Mouse (Mus musculus) forebrain, postnatal 0 days (tissue): Measurements from ENCODE around the gene Olfr1323. TPM values are rescaled to one million over a fixed set of nuclear protein-coding genes. Genes with fewer than 3 reads are reported as not detected.

Experiments
- ATAC-seq: fragments of 200-750 bp; cut with Nextera tagmentation; 2 replicates; pipeline ENCODE4 v1.8.0; 2017; ENCODE audit warnings: mild to moderate bottlenecking, moderate library complexity
- DNase-seq: peaks from one replicate; pipeline ENCODE4 v3.0.0-alpha.2; 2015
- H3K27ac ChIP-seq: fragments of 300-500 bp; sonication (generic); 2 replicates; pipeline ENCODE4 v1.5.1; 2014; ENCODE audit warnings: low read depth, mild to moderate bottlenecking, antibody characterized with exemption, low read length, moderate library complexity, mixed read lengths
- H3K27me3 ChIP-seq: fragments of 300-500 bp; sonication (generic); 2 replicates; pipeline ENCODE4 v1.6.1; 2014; ENCODE audit warnings: mild to moderate bottlenecking, low read length, mixed read lengths; ENCODE audit not compliant: insufficient read depth
- H3K36me3 ChIP-seq: fragments of 300-500 bp; sonication (generic); 2 replicates; pipeline ENCODE4 v1.6.1; 2014; ENCODE audit warnings: mild to moderate bottlenecking, moderate library complexity; ENCODE audit not compliant: insufficient read depth
- H3K4me1 ChIP-seq: fragments of 300-500 bp; sonication (generic); 2 replicates; pipeline ENCODE4 v1.6.1; 2014; ENCODE audit warnings: antibody characterized with exemption; ENCODE audit not compliant: insufficient read depth
- H3K4me2 ChIP-seq: fragments of 300-500 bp; sonication (generic); 2 replicates; pipeline ENCODE4 v1.6.1; 2014; ENCODE audit warnings: low read depth, mild to moderate bottlenecking, moderate library complexity
- H3K4me3 ChIP-seq: fragments of 300-500 bp; sonication (generic); 2 replicates; pipeline ENCODE4 v1.5.1; 2014; ENCODE audit warnings: low read depth, low read length, mixed read lengths
- H3K9ac ChIP-seq: fragments of 300-500 bp; sonication (generic); 2 replicates; pipeline ENCODE4 v1.6.1; 2014; ENCODE audit warnings: mild to moderate bottlenecking
- H3K9me3 ChIP-seq: fragments of 300-500 bp; sonication (generic); 2 replicates; pipeline ENCODE4 v1.6.1; 2016; ENCODE audit warnings: low read length
- CTCF ChIP-seq: sonication (generic); IDR thresholded peaks from 2 replicates; pipeline ENCODE4 v1.5.1; 2016; ENCODE audit warnings: antibody characterized with exemption, control low read depth, low read depth
- WGBS: fragments of 180-500 bp; shearing (Covaris S2); extraction: QIAGEN DNeasy Blood & Tissue Kit; methylation state at CpG from one replicate; pipeline ENCODE4 v1.1.7; 2014; 5-methylcytosine and 5-hydroxymethylcytosine counted together
- polyA plus RNA-seq: library from polyadenylated mRNA; unstranded; fragments of >200 nt; fragmentation: Nextera tagmentation; extraction: Ambion mirVana; gene quantifications from 2 replicates; pipeline ENCODE4 v1.2.1, GENCODE M21; 2015
- total RNA-seq: library from RNA; depleted of rRNA; stranded (reverse); fragments of >200 nt; gene quantifications from 2 replicates; pipeline ENCODE4 v1.2.3, GENCODE M21; 2014; rRNA removed

Gene Olfr1323
- not detected in 2 replicates for total RNA-seq
- polyA plus RNA-seq, result not detected in 2 replicates

GRCm38 (mm10) chrX:50019259-50019658, at the start of gene Olfr1323:
Olfr1323 (minus strand) TSS chrX:50019359.
- no peak within 1 kb of the TSS for H3K4me3 ChIP-seq
- H3K27me3 ChIP-seq, result no peaks in the 10 kb centered on the region
- TF ChIP-seq CTCF, result no peak
- H3K4me2 ChIP-seq, result no peak within 1 kb of the TSS
- DNase-seq (no peak), ATAC-seq (no peak)
- WGBS, result 69% methylated on average over 1 of the region's 1 CpGs
- no peak within 1 kb of the TSS for H3K27ac ChIP-seq
- no peaks in the 10 kb centered on the region for H3K4me1 ChIP-seq
- no peaks in the 10 kb centered on the region for H3K36me3 ChIP-seq
- H3K9ac ChIP-seq, result no peak within 1 kb of the TSS
- H3K9me3 ChIP-seq, result no peaks in the 10 kb centered on the region

GRCm38 (mm10) chrX:50012242-50012641, 6.9 kb downstream of the Olfr1323 start:
- Histone ChIP-seq H3K4me3 (no peak overlapping the region), H3K4me1 (no peaks in the 10 kb centered on the region), H3K27ac (no peak overlapping the region), H3K9ac (no peak overlapping the region), H3K27me3 (no peaks in the 10 kb centered on the region), H3K9me3 (no peaks in the 10 kb centered on the region), H3K4me2 (no peak overlapping the region), H3K36me3 (no peaks in the 10 kb centered on the region)
- 32% methylated on average over 4 of the region's 4 CpGs for WGBS
- no peak for ATAC-seq
- TF ChIP-seq CTCF, result no peak
- no peak for DNase-seq

Other genes starting within 250 kb of the Olfr1323 start
- gene Igsf1, start 221.6 kb downstream of the Olfr1323 start, total RNA-seq, result 12.1 and 19.2 TPM in 2 replicates
- 7.8 and 11.6 TPM in 2 replicates for gene Igsf1, start 221.6 kb downstream of the Olfr1323 start, polyA plus RNA-seq
- not detected in 2 replicates for gene Olfr1322, start 127.9 kb downstream of the Olfr1323 start, total RNA-seq
- not detected in 2 replicates for gene Olfr1322, start 127.9 kb downstream of the Olfr1323 start, polyA plus RNA-seq